Mouse (Mus musculus) embryonic fibroblast, embryonic 13.5 days (primary cell): ENCODE data around the gene Scaf4.
"Not testable (repeated sequence)": the region's sequence is repeated elsewhere in the genome, so short reads cannot be mapped to it uniquely, and the experiment has no call there.

Experiments
- CTCF ChIP-seq: IDR thresholded peaks from 2 replicates; pipeline ENCODE4 v1.5.1; 2011; ENCODE audit warnings: mild to moderate bottlenecking, control low read depth, low read length, moderate library complexity, borderline replicate concordance; ENCODE audit not compliant: insufficient read depth
- POLR2A ChIP-seq: IDR thresholded peaks from 2 replicates; pipeline ENCODE4 v1.6.1; 2011; ENCODE audit warnings: low read depth, mild to moderate bottlenecking, control low read depth, low read length, moderate library complexity

DNA sequence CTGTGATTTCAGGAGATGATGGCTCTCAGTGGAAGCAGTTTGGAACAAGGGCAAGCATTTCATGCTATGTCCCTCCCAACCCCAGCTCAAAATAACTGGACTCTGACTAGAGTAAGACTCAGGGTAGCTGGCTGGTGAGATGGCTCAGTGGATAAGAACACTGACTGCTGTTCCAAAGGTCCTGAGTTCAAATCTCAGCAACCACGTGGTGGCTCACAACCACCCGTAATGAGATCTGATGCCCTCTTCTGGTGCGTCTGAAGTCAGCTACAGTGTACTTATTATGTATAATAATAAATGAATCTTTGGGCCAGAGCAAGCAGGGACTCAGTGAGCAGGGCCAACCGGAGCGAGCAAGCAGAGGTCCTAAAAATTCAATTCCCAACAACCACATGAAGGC lies 68.4 kb downstream of the Scaf4 start:
- TF ChIP-seq CTCF, POLR2A: not testable (repeated sequence)
